Comparison of ENCODE assay signal across 21 mouse cellular contexts in the genomic region with DNA sequence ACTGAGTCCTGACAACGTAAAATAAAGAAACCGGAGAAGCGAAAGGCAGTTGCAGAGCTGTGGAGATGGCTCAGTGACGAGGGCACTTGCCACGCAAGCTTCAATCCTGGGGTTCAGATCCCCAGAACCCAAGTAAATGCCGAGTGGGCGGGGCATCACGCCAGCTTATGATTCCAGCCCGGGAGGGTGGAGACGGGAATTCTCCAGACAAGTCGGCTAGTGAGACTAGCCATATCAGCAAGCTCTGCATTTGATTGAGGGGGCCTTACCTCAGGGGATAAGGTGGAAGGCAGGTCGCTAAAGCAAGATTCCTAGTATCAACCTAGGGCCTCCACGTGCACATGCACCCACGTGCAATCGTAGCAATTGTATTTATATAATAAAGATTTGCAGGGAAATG.
"Had no signal": no experiment of that assay in that cellular context is flagged by ENCODE, and none has a peak within 500 bp of the region (broad histone marks: within the 10 kb centered on the region; RNA-seq: fewer than 3 reads in every experiment).

No protein-coding gene starts in this region.

- DNase-seq: kidney, adult 8-10 months; kidney, postnatal 14 days; kidney, postnatal 4 days; liver; lung, adult 18-20 months; lung, postnatal 10 days; lung, postnatal 36 days; midbrain, embryonic 14.5 days; right cerebral cortex, adult 18-20 months; right cerebral cortex, postnatal 25 days; spleen, adult 18-20 months; thymus, adult 2 months; thymus, postnatal 14 days; thymus, postnatal 4 days had no signal

- H3K4me1 ChIP-seq: kidney, embryonic 15.5 days; limb, embryonic 10.5 days; liver, embryonic 12.5 days; liver, embryonic 15.5 days; lung, embryonic 15.5 days; stomach, embryonic 15.5 days had no signal

- H3K9ac ChIP-seq: kidney, embryonic 15.5 days; limb, embryonic 13.5 days; liver, embryonic 12.5 days; liver, embryonic 15.5 days; lung, embryonic 15.5 days; stomach, embryonic 15.5 days had no signal

- H3K27ac ChIP-seq: kidney, embryonic 15.5 days; limb, embryonic 10.5 days; limb, embryonic 13.5 days; liver, embryonic 12.5 days; liver, embryonic 15.5 days; lung, embryonic 15.5 days; stomach, embryonic 15.5 days had no signal

- H3K4me3 ChIP-seq: kidney, embryonic 15.5 days; limb, embryonic 10.5 days; limb, embryonic 13.5 days; liver, embryonic 12.5 days; liver, embryonic 15.5 days; lung, embryonic 15.5 days; stomach, embryonic 15.5 days had no signal

- H3K36me3 ChIP-seq: kidney, embryonic 15.5 days; limb, embryonic 10.5 days; limb, embryonic 13.5 days; liver, embryonic 12.5 days; liver, embryonic 15.5 days; lung, embryonic 15.5 days; stomach, embryonic 15.5 days had no signal

- H3K27me3 ChIP-seq: kidney, embryonic 15.5 days; limb, embryonic 13.5 days; liver, embryonic 12.5 days; liver, embryonic 15.5 days; lung, embryonic 15.5 days; stomach, embryonic 15.5 days had no signal

- H3K9me3 ChIP-seq: kidney, embryonic 15.5 days; limb, embryonic 10.5 days; limb, embryonic 13.5 days; liver, embryonic 12.5 days; liver, embryonic 15.5 days; lung, embryonic 15.5 days; stomach, embryonic 15.5 days had no signal
